Comparison of ENCODE assay signal across 1 mouse cellular context in genomic region chr4:132842970-132843704, GRCm38 (mm10).
A peak's percentile ranks its signal among the peaks of the same experiment; 100 is the strongest.
TF ChIP-seq lines count a peak whose summit lies in the region.

Ppp1r8 (minus strand) TSS chr4:132843169.

TF ChIP-seq in MEL, 35 proteins besides CTCF, POLR2A, EP300 and RAD21 (continued from another document):
- TF ChIP-seq MYB (IDR thresholded peaks at IDR 0.05; ENCODE audit: low read depth, low read length) (no peak), ZNF384 (IDR thresholded peaks at IDR 0.05; ENCODE audit: low read depth, low read length) (peak; percentile 73), JUND (IDR thresholded peaks at IDR 0.05; ENCODE audit: low read depth, low read length) (no peak), MAFK (IDR thresholded peaks at IDR 0.05; ENCODE audit: borderline replicate concordance, low read depth, low read length) (no peak), CHD1 (IDR thresholded peaks at IDR 0.05; ENCODE audit: low read depth, low read length) (0 out of 2 replicates have a peak, but pooled peaks have one; percentile 89)
